Mouse (Mus musculus) large intestine, adult 2 months (tissue): Measurements from ENCODE around the gene Lmo7. TPM values are rescaled to one million over a fixed set of nuclear protein-coding genes. Genes with fewer than 3 reads are reported as not detected.

Experiments
- DNase-seq: peaks from one replicate; pipeline ENCODE4 v3.0.0-alpha.2; 2012; ENCODE audit warnings: low read depth, low spot score
- WGBS: fragments of 180-500 bp; shearing (Covaris S2); methylation state at CpG from one replicate; pipeline ENCODE4 v1.1.7; 2018; 5-methylcytosine and 5-hydroxymethylcytosine counted together
- polyA plus RNA-seq: library from polyadenylated mRNA; depleted of rRNA; stranded (reverse); fragments of >200 nt; gene quantifications from 2 replicates; pipeline ENCODE4 v1.2.3, GENCODE M21; 2012; rRNA removed

Gene Lmo7
- 56.0 and 105 TPM in 2 replicates for polyA plus RNA-seq

DNA sequence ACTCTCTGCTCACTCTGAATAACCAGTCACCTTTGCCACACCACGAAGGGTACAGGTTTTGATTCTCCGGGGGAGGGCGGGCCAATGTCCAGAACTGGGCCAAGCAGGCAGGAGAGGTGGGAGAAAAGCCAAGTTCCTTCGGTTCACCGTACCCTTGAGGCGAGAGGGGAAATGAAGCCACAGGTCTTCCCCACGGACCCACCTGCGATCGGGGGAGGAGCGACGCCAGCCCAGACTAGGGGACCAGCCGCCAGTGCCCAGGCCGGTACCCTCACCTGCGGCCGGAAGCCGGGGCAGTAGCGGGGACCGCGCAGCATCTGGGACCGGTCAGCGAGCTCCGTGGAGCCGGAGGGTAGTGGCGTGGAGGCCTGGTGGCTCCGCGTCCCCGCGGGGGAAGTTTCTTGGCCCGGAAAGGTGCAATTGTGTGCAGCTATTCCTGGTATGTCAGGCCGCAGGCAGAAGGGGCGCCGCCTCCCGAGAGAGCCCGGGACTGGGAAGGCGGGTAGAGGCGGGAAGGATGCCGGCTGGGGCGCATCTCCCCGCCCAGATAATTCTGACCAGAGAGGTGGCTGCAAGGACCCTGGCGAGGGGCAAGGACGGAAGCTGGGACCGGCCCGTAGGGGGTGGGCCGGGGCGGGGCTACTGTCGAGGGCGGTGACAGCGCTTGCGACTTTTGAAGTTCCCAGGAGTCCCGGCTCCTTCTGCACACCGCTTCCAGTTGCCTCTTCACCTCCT lies at the start of gene Lmo7, which contains the start of gene Gm9922:
Lmo7 (plus strand) TSS at position 721 of the 735 bp plus-strand sequence.
Gm9922 (minus strand) TSS at position 578 of the 735 bp plus-strand sequence.
- 1% methylated on average over 51 of the region's 51 CpGs for WGBS

DNA sequence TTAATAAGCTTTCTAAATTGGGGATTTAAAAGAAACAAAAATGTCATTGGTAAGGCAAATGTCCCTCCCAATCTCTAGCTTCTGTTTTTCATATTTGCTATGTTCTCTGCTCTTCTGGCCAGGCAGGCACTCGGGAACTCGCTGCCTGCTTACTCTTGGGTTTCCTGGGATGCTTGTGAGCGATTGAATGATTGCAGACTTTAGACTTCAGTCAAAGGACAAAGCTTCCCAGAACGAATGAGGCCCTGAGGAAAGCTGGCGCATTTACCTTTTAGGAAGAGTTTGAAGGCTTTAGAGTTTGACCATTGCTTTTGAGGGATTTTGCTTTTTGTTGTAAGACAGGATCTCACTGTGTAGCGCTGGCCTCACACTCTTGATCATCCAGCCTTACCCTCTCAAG lies 42.1 kb upstream of the Lmo7 start:
- DNase-seq, result no peak
- WGBS, result 94% methylated on average over 6 of the region's 6 CpGs

More for the DNA sequence above, at the start of gene Lmo7, which contains the start of gene Gm9922:
- peak; percentile 18 for DNase-seq

DNA sequence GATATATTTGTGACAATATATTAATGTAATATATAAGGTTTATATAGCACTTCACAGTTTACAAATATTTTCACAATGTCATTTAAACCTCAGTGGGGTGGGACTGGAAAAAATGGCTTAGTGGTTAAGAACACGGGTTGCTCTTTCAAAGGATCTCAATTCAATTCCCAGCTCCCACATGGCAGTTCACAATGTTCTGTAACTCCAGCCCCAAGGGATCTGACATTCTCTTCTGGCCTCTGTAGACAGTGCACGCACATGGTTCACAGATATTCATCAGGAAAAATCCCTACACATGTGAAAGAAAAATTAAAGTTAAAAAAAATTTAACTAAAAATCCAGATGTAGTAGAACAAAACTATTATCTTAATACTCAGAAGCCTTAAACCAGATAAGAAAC lies 41.4 kb upstream of the Lmo7 start:
- 88% methylated on average over 2 of the region's 2 CpGs for WGBS
- DNase-seq, result no peak

DNA sequence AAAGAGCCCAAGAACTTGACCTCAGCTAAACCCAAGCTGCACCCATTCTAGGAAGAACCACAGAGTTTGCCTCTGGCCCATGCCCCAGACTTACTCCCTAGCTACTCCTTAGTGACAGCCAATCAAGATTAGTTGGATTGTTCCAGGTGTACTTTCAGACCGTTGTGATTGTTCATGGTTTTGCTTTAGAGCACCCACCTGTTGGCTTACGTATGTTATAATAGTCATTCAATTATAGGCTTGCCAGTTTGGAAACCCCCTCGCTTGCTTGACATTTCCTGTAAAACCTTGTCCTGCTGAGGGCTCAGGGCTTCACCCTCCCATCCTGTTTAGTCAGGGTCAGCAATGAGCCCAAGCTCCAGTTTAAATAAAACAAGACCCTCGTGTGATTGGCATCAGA lies 25.3 kb upstream of the Lmo7 start:
- 40% methylated on average over 4 of the region's 4 CpGs for WGBS
- no peak for DNase-seq

DNA sequence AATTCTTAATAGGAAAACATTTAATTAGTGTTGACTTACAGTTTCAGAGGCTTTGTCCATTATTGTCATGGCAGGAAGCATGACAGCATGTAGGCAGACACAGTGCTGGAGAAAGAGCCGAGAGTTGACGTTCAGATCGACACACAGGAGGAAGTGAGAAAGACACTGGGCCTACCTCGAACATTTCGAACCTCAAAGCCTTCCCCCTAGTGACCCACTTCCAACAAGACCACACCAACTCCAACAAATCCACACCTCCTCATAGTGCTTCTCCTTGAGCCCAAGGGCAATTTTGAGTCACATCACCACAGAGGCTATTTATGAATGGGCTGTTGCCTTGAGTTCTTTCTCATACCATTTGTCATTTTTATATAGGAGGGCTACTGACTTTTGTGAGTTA lies 22.7 kb upstream of the Lmo7 start:
- no peak for DNase-seq
- 92% methylated on average over 5 of the region's 5 CpGs for WGBS

DNA sequence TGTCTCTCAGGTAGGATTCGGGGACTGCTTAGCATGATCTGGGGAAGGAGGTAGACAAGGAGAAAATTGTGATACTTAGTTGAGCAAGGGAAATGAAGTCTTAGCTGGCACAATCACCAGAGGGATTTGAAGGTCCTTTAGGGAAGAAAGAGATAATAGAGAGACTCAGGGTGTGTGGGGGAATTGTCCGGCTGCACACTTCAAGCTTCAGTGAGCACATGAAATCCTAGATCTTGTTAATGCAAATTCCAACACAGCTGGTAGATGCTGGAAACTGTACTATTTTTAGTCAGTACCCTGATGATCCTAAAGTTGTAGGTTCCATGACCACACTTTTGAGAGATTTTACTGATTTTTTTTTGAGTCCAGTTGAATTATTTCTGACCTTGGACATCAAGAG lies 15.3 kb upstream of the Lmo7 start:
- WGBS, result 83% methylated on average over 2 of the region's 2 CpGs
- no peak for DNase-seq

DNA sequence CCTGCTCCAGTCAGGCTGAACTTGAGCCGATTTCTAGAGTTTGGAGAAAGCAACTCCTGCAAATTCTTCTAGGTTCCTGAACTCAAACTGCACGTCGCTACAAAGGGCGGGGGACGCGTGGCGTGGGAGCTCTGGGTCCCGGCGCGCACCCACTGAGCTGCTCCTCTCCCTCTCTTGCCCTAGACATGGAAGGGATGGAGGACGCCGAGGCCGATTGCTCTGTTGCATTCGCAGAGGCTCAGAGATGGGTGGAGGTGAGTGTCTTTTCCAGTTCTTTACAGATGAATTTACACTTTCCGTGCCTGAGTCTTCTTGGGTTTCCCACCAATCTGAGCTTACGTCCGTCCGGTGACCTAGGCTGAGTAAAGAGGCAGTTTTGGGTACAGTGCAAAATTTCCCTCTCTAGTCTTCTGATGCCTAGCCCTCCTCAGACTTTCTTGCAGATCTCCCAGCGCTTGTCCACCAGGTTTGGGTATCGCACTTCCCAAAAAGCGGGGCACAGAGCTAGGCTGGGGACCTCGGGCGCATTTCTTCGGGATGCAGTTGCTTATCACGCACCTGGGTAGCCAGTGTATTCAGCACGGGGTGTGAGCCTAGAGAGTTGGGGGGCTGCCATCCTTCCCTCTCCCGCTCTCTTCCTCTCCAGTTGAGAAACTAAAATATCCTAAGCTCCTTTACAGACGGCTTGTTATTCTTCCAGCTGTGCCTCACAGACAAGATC lies 375 bp downstream of the Lmo7 start:
- 3% methylated on average over 28 of the region's 28 CpGs for WGBS

DNA sequence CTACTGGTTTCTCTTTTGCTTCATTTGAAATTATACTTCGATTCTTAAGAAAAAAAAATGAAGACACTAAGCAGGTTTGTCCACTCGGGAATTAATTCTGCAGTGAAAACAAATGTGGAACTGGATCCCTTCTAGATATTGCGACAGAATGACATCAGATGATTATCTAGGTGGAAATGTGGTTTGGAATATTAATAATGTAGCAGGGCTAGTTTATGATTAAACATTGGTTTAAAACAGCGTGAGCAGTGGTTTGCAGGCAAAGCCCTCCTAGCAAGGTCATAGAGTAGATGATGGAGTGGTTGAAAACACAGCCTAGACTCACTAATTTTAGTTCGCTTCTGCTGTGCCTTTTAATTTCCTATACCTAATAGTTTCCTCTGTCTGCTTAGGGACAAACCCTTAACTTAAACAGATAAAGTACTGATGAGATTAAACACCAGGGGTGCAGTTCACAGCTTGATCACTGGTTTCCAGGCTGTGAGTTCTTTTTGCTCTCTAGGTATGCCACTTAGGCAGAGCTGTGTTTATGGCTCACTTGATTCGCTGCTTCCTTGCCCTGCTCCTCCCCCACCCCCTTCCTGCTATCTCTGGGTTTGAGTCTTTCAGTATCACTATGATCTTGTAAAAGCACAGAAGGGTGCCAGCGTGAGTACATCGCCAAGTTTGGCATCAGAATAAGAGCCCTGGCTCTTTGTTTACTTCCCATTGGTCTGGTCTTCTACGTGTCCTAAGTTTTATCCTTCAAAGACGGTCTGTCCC lies 4.0 kb downstream of the Lmo7 start:
- 28% methylated on average over 10 of the region's 10 CpGs for WGBS
- no peak for DNase-seq

More for the DNA sequence above, 375 bp downstream of the Lmo7 start:
- DNase-seq, result no peak

DNA sequence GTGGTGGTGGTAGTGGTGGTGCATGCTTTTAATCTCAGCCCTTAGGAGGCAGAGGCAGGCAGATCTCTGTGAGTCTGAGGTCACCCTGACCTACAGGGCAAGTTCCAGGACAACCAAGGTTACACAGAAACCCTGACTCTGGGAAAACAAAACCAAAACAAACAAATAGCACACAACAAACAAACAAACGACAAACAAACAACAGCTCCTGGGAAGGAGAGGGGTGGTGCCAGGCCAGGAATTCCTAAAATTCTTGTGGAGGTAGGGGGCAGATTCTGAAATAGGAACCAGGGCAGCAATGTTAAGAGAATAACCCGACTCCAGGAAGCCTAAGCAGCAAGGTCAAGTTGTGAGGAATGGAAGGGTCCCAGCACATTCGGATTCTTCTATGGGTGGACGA lies 7.7 kb downstream of the Lmo7 start:
- 82% methylated on average over 4 of the region's 4 CpGs for WGBS
- DNase-seq, result no peak

DNA sequence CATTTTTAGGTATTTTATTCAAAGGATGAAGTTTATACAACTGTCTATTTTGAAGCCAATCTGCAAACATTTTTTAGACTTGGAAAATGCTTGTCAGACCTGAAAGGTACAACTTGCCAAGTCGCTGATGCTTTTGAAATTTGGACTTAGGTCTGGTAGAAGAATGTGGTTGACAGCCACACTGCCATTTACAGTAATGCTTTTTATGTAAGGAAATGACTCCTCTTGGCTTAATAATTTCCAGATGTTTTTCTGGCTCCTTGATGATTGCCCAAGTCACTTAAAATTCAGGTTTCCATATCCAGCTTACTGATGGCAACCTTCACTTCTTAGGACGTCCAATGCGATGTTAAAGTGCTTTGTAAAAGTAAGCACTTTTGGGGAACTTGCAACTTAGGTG lies 16.9 kb downstream of the Lmo7 start:
- 80% methylated on average over 3 of the region's 3 CpGs for WGBS
- no peak for DNase-seq

DNA sequence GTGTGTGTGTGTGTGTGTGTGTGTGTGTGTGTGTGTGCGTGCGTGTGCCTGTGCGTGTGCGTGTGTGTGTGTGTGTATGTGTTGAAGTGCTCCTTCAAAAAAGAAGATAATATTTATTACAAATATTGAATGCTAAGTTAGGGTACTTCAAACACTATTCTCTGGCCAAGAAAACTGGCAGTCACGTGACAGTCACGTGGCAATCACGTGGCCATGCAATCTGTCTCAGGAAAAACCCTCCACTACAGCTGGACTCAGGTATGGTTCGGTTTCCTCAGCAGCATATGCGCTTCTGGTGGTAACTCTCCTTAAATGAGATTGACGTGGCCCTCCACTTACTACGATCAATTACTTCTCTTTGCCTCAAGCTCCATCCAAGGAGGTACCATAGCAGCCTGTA lies 18.1 kb downstream of the Lmo7 start:
- WGBS, result 90% methylated on average over 11 of the region's 11 CpGs
- DNase-seq, result no peak

DNA sequence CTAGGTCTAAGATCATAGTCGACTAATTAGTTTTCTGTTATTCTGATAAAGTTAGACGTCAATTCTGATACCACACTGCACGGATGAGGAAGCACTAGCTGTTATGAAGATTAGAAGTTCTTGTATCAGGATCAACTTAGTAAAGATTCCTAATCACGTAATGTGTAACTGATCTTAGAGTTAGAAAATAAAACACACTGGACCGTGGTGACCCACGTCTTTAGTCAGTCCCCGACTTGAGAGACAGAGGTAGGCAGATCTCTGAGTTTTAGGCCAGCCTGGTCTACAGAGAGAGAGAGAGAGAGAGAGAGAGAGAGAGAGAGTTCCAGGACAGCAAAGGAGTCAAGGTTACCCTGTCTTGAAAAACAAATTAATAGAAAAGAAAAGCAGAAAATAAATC lies 18.7 kb downstream of the Lmo7 start:
- 79% methylated on average over 7 of the region's 7 CpGs for WGBS
- DNase-seq, result no peak

DNA sequence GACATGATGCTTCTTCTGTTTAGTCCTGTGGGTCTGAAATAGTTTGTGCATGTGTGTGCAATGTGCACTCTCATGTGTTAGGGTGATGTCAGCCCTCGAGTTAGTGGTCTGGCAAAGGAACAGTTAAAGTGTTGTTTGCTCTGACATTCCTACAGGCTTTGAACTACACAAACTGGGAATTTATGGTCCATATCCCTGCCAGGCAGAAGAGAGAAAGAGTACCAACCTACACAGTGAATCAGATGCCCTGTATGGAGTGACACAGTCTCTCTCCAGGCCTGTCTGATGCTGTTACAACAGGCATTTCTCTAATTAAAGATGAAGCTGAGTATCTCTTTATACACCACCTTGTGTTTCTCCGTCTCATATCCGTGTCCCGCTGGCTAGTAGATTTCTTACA lies 21.2 kb downstream of the Lmo7 start:
- no peak for DNase-seq
- WGBS, result 71% methylated on average over 4 of the region's 4 CpGs

DNA sequence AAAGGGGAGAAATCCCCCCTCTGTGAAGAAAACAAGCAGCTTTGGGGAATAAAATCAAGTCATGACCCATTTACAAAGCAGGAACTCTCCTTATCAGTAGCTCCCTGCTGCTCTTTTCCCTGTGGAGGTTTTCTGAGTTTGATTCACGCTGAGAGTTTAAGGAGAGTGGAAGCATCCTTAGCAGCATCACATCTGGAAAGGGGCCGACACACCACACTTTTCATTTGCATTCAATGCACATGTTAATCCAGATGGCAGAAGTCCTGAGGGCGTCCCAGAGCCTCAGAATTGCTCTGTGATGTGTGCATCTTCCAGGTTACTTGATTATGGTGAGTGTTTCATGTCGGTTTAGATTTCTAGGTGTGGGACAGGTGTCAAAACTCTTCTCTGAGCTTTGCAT lies 25.7 kb downstream of the Lmo7 start:
- 65% methylated on average over 4 of the region's 4 CpGs for WGBS
- no peak for DNase-seq

DNA sequence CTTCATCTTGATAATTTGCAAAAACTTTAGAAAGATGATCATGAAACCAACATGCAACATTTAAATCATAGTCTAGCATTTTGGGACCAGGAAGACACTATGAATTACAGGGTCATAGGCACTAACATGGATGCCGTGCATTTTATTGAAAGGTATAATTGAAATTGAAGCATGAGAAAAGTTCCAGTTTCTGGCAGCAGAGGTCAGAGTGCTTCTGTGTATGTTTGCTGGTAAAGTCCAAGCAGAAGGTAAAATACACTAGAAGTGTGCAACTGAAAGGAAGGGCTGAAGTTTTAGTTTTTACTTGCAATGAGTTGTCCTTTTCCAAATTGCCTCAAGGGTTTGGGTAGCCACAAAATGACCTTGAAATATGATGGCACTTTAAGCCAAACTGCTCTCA lies 32.5 kb downstream of the Lmo7 start:
- DNase-seq, result no peak
- 13% methylated on average over 1 of the region's 1 CpGs for WGBS

DNA sequence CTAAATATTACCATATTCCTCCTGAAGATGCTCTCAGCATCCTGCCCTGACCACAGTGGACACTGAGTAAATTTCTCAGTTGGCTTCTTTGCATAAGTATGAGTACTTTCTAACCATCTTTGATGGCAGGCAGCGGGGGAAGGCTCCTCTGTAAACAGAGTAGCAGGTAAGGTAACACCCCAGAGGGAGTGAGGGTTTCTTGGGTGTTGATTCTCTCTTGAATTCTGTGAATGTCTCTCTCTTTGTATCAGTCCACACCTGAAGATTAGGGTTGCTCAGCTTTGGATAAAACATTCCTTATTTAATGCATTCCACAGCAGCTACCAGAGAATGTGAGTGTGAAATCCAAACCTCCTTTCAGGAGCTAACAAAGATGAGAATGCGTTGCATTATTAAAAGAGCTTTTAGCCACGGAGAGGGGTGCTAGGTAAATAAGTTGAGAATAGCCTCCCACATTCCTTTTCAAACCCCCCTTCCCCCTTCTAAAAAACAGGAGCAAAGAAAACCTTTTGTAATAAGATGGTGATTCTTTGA lies 34.1 kb downstream of the Lmo7 start:
- no peak for DNase-seq
- WGBS, result 50% methylated on average over 3 of the region's 3 CpGs

DNA sequence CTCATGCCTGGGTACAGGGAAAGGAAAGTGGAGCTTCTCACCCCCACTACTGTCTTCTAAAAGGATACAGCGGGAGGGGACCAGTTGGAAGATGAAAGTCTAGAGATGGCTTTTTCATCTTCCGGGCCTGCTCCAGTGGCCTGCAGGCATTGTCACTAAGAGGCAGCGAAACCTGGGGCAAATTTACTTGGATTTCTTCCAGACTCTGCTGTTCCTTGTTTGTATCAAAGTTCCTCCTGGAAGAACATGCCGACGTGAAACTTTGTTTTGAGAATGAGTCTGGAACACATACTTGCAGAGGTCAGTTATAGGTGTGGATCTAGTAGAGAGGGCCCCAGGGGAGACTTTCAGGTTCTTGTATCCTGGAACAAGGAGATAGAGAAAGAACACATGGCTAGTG lies 41.6 kb downstream of the Lmo7 start:
- whole genome bisulfite sequencing, result 56% methylated on average over 5 of the region's 5 CpGs
- no peak for DNase-seq

DNA sequence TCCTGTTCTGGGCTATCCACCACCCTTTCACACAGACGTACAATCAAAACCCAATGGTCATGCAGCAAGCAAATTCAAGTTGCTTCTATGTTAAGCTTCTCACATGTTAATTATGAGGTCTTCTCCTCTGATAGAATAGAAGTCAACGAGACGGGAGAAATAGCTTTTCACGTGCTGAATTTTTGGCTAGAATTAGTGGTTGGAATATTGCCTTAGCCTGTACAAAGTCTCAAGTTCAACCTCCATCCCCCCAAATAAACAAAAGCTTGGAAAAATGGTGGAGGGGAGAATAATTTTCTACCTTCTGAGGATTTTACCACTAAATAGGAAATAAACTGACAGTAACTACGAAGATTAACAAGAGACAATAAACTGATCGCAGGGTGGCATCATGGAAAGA lies 42.0 kb downstream of the Lmo7 start:
- no peak for DNase-seq
- 88% methylated on average over 6 of the region's 6 CpGs for WGBS

DNA sequence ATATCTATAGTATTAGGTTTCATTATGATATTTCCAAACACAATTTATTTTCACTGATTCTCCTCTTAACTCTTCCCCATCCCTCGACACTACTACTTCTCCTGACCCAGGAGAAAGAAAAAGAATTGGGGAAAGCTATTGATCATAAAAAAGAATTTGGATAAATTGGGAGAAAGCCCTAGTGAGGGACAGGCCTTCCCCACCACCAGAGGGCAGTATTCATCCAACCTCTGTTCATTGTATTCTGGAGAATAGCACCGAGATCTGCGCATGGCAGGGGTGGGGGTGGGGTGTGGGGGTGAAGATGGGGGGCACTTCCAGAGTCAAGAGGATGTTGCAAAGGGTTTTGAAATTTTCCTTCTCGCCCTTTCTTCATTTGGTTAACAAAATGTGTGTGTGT lies 44.9 kb downstream of the Lmo7 start:
- 23% methylated on average over 4 of the region's 4 CpGs for WGBS

More for the DNA sequence above, 44.9 kb downstream of the Lmo7 start:
- DNase-seq, result no peak
